Mouse (Mus musculus): ENCODE measurements around the gene Fam83e. TPM values are rescaled to one million over a fixed set of nuclear protein-coding genes. Genes with fewer than 3 reads are reported as not detected.

The Fam83e gene
- polyA plus RNA-seq, 1 experiment: 0.18 TPM

- H3K27me3 ChIP-seq (ENCODE audit: control insufficient read depth, insufficient read depth, insufficient read length): no peaks in the 10 kb centered on the region
- H3K4me3 ChIP-seq: no peak overlapping the region
- no peaks in the 10 kb centered on the region for H3K79me2 ChIP-seq (ENCODE audit: control insufficient read depth, insufficient read depth)
- no peak overlapping the region for H3ac ChIP-seq (ENCODE audit: control insufficient read depth, insufficient read length)
- no peaks in the 10 kb centered on the region for H3K36me3 ChIP-seq (ENCODE audit: control insufficient read depth, insufficient read depth)
- TF ChIP-seq TCF12 (IDR thresholded peaks at IDR 0.05; ENCODE audit: insufficient read depth, poor library complexity, severe bottlenecking) (no peak), MYOG (IDR thresholded peaks at IDR 0.05; ENCODE audit: control insufficient read depth in 1 of 3, insufficient read depth in 1 of 3, insufficient read length in 2 of 3, low read depth in 2 of 3) (no peak), REST (IDR thresholded peaks at IDR 0.05; ENCODE audit: insufficient read depth, insufficient read length) (no peak), TCF3 (IDR thresholded peaks at IDR 0.05; ENCODE audit: insufficient read length, low read depth) (no peak), MAX (IDR thresholded peaks at IDR 0.05; ENCODE audit: low read depth) (no peak), POLR2AphosphoS2 (IDR thresholded peaks at IDR 0.05; ENCODE audit: insufficient read length, low read depth) (no peak), SRF (IDR thresholded peaks at IDR 0.05; ENCODE audit: control insufficient read depth, insufficient read length, low read depth) (no peak), MYOD1 (IDR thresholded peaks at IDR 0.05; ENCODE audit: control insufficient read depth in 1 of 3, insufficient read length in 2 of 3, low read depth in 2 of 3) (no peak), POLR2A (IDR thresholded peaks at IDR 0.05; ENCODE audit: insufficient read length, low read depth) (no peak), CEBPB (IDR thresholded peaks at IDR 0.05; ENCODE audit: insufficient read depth, poor library complexity, severe bottlenecking) (no peak), USF1 (IDR thresholded peaks at IDR 0.05; ENCODE audit: low read depth) (no peak), E2F4 (IDR thresholded peaks at IDR 0.05; ENCODE audit: insufficient read depth) (no peak)
- H3K4me2 ChIP-seq (ENCODE audit: low read depth): no peak overlapping the region
These were observed 25.5 kb downstream of the Fam83e start for GRCm38 (mm10) chr7:45746518-45746917.

- Histone ChIP-seq H3K36me3 (ENCODE audit: control insufficient read depth, insufficient read depth) (no peaks in the 10 kb centered on the region), H3K4me3 (no peak overlapping the region), H3K79me2 (ENCODE audit: control insufficient read depth, insufficient read depth) (no peaks in the 10 kb centered on the region), H3K4me2 (ENCODE audit: low read depth) (no peak overlapping the region), H3ac (ENCODE audit: control insufficient read depth, insufficient read length) (no peak overlapping the region), H3K27me3 (ENCODE audit: control insufficient read depth, insufficient read depth, insufficient read length) (no peaks in the 10 kb centered on the region)
- TF ChIP-seq CEBPB (IDR thresholded peaks at IDR 0.05; ENCODE audit: insufficient read depth, poor library complexity, severe bottlenecking) (no peak), MYOD1 (IDR thresholded peaks at IDR 0.05; ENCODE audit: control insufficient read depth in 1 of 3, insufficient read length in 2 of 3, low read depth in 2 of 3) (no peak), USF1 (IDR thresholded peaks at IDR 0.05; ENCODE audit: low read depth) (no peak)
These were observed 26.4 kb downstream of the Fam83e start for GRCm38 (mm10) chr7:45747450-45747849.

- H3K79me2 ChIP-seq (ENCODE audit: control insufficient read depth, insufficient read depth): no peaks in the 10 kb centered on the region
- H3K27me3 ChIP-seq (ENCODE audit: control insufficient read depth, insufficient read depth, insufficient read length): no peaks in the 10 kb centered on the region
- TF ChIP-seq REST (IDR thresholded peaks at IDR 0.05; ENCODE audit: insufficient read depth, insufficient read length) (no peak), USF1 (IDR thresholded peaks at IDR 0.05; ENCODE audit: low read depth) (no peak), MYOG (IDR thresholded peaks at IDR 0.05; ENCODE audit: control insufficient read depth in 1 of 3, insufficient read depth in 1 of 3, insufficient read length in 2 of 3, low read depth in 2 of 3) (no peak)
- no peaks in the 10 kb centered on the region for H3K36me3 ChIP-seq (ENCODE audit: control insufficient read depth, insufficient read depth)
- H3K4me2 ChIP-seq (ENCODE audit: low read depth): no peak overlapping the region
- H3K4me3 ChIP-seq: no peak overlapping the region
- H3ac ChIP-seq (ENCODE audit: control insufficient read depth, insufficient read length): no peak overlapping the region
These were observed 27.1 kb downstream of the Fam83e start for GRCm38 (mm10) chr7:45748110-45748509.

- no peaks in the 10 kb centered on the region for H3K79me2 ChIP-seq (ENCODE audit: control insufficient read depth, insufficient read depth)
- H3K36me3 ChIP-seq (ENCODE audit: control insufficient read depth, insufficient read depth): no peaks in the 10 kb centered on the region
- TF ChIP-seq POLR2AphosphoS2 (IDR thresholded peaks at IDR 0.05; ENCODE audit: insufficient read length, low read depth) (no peak), MAX (IDR thresholded peaks at IDR 0.05; ENCODE audit: low read depth) (no peak), USF1 (IDR thresholded peaks at IDR 0.05; ENCODE audit: low read depth) (no peak), TCF12 (IDR thresholded peaks at IDR 0.05; ENCODE audit: insufficient read depth, poor library complexity, severe bottlenecking) (no peak), REST (IDR thresholded peaks at IDR 0.05; ENCODE audit: insufficient read depth, insufficient read length) (no peak), CEBPB (IDR thresholded peaks at IDR 0.05; ENCODE audit: insufficient read depth, poor library complexity, severe bottlenecking) (no peak), E2F4 (IDR thresholded peaks at IDR 0.05; ENCODE audit: insufficient read depth) (no peak), MYOG (IDR thresholded peaks at IDR 0.05; ENCODE audit: control insufficient read depth in 1 of 3, insufficient read depth in 1 of 3, insufficient read length in 2 of 3, low read depth in 2 of 3) (peak in 1 of 3 experiments; percentile 47), SRF (IDR thresholded peaks at IDR 0.05; ENCODE audit: control insufficient read depth, insufficient read length, low read depth) (no peak), TCF3 (IDR thresholded peaks at IDR 0.05; ENCODE audit: insufficient read length, low read depth) (no peak), MYOD1 (IDR thresholded peaks at IDR 0.05; ENCODE audit: control insufficient read depth in 1 of 3, insufficient read length in 2 of 3, low read depth in 2 of 3) (peak in 1 of 3 experiments; percentile 21), POLR2A (IDR thresholded peaks at IDR 0.05; ENCODE audit: insufficient read length, low read depth) (no peak)
- H3K4me3 ChIP-seq: no peak overlapping the region
- no peaks in the 10 kb centered on the region for H3K27me3 ChIP-seq (ENCODE audit: control insufficient read depth, insufficient read depth, insufficient read length)
- H3K4me2 ChIP-seq (ENCODE audit: low read depth): no peak overlapping the region
- H3ac ChIP-seq (ENCODE audit: control insufficient read depth, insufficient read length): no peak overlapping the region
These were observed 28.4 kb downstream of the Fam83e start for GRCm38 (mm10) chr7:45749401-45749800.

- Histone ChIP-seq H3K36me3 (ENCODE audit: control insufficient read depth, insufficient read depth) (no peaks in the 10 kb centered on the region), H3ac (ENCODE audit: control insufficient read depth, insufficient read length) (no peak overlapping the region), H3K4me2 (ENCODE audit: low read depth) (no peak overlapping the region), H3K27me3 (ENCODE audit: control insufficient read depth, insufficient read depth, insufficient read length) (no peaks in the 10 kb centered on the region), H3K4me3 (no peak overlapping the region), H3K79me2 (ENCODE audit: control insufficient read depth, insufficient read depth) (no peaks in the 10 kb centered on the region)
- TF ChIP-seq CEBPB (IDR thresholded peaks at IDR 0.05; ENCODE audit: insufficient read depth, poor library complexity, severe bottlenecking): no peak
- no peak for TF ChIP-seq TCF3 (IDR thresholded peaks at IDR 0.05; ENCODE audit: insufficient read length, low read depth)
- no peak for TF ChIP-seq E2F4 (IDR thresholded peaks at IDR 0.05; ENCODE audit: insufficient read depth)
- no peak for TF ChIP-seq TCF12 (IDR thresholded peaks at IDR 0.05; ENCODE audit: insufficient read depth, poor library complexity, severe bottlenecking)
- no peak for TF ChIP-seq MAX (IDR thresholded peaks at IDR 0.05; ENCODE audit: low read depth)
- no peak for TF ChIP-seq MYOD1 (IDR thresholded peaks at IDR 0.05; ENCODE audit: control insufficient read depth in 1 of 3, insufficient read length in 2 of 3, low read depth in 2 of 3)
- TF ChIP-seq USF1 (IDR thresholded peaks at IDR 0.05; ENCODE audit: low read depth): no peak
- TF ChIP-seq POLR2AphosphoS2 (IDR thresholded peaks at IDR 0.05; ENCODE audit: insufficient read length, low read depth): no peak
- no peak for TF ChIP-seq SRF (IDR thresholded peaks at IDR 0.05; ENCODE audit: control insufficient read depth, insufficient read length, low read depth)
- TF ChIP-seq POLR2A (IDR thresholded peaks at IDR 0.05; ENCODE audit: insufficient read length, low read depth): no peak
- no peak for TF ChIP-seq REST (IDR thresholded peaks at IDR 0.05; ENCODE audit: insufficient read depth, insufficient read length)
- no peak for TF ChIP-seq MYOG (IDR thresholded peaks at IDR 0.05; ENCODE audit: control insufficient read depth in 1 of 3, insufficient read depth in 1 of 3, insufficient read length in 2 of 3, low read depth in 2 of 3)
These were observed 29.1 kb downstream of the Fam83e start for GRCm38 (mm10) chr7:45750162-45750561.

Data from myocyte (in vitro differentiated cells).